Mouse (Mus musculus): ENCODE measurements around the gene Gan.

Gan gene

DNA sequence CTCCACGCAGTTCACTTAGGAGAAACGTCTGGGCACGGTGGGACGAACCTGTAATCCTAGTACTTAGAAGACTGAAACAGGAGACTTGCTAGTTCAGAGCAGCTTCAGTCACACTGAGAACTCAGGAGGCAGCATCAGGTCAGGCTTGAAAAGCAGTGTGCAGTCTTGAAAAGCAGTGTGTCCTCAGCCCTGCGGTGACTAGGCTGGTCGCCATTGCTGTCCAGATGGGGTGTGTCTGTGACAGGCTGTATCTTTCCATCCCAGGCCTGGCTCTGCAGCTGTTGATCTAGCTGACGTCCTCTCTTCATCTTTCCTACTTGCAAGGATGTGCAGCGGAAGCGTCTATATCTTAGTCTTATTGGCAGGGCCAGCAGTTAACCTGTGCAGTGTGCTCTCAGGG lies 42.9 kb downstream of the Gan start:
- DNase-seq (ENCODE audit: low spot score), result peak; percentile 67

DNA sequence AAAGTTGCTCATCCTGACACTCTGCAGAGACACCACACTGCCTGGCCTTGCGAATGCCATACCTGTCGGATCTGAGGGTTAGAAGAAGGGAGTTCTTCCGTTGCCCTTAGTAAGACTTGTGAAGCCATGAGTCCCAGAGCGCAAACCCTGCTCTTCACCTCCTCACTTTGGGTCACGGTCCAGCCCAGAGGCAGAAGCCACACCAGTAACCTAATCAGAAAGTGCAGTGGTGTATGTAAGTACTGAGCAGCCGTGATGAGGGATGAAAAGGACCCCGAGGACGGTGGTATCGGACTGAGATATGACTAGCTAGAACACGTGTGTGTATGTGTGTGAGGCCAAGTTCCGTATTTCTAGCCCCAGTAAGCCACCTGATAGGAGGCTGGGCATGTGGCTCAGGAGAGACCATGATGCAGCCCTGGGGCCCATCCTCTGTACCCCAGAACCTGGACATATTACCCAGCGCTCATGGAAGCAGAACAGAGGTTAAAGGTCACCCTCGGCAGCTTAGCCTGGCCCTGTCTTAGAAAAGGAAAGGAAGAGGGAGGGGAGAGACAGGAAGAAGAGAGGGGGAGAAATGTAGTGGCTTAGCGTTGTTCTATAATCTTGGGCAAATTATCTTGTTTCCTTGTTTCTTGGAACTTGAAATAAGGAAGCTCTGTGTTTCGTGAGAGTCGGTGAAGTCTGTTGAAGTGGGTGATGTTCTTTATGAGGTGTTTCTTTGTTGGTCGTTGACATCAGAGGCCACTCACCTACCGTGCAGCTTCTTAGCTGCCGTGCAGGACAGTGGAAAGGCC lies 43.5 kb downstream of the Gan start:
- DNase-seq (ENCODE audit: low spot score), result no peak

DNA sequence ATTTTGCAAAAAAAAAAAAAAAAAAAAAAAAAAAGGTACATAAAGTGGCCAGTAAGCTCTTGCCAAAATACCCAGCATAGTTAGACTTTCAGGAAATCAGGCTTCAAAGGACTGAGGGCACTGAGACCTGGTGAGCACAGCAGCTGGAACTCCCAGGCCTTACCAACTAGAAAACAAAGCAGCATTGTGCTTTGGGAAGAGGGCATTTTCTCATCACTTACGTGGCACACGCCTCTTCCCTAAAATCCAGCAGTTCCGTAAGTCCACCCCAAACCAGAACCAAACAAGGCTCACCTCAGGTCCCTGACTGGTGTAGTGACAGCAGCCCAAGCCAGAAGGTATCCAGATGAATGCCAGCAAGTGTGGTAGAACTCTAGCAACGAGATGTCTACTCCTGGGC lies 45.1 kb downstream of the Gan start:
- DNase-seq (ENCODE audit: low spot score), result no peak

DNA sequence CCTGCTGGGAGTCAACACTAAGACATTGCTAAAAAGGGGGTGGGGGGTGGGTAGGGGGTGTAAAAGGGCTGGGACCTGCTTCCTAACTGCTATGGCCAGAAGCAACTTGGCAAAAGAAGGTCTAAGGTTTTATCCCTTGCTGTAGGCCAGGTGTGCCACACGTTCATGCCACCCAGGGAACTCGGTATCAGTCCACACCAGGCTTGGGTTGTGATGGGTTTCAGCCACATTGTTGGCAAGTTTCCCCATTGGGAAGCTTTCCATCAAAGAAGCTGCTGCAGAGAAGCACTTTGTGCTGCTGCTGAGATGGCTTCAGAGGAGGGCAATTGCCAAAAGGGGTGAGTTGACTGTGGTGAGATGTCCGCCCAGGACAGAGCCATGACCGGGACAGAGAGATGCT lies 47.9 kb downstream of the Gan start:
- DNase-seq (ENCODE audit: low spot score), result peak; percentile 33

GRCm38 (mm10) chr8:117206636-117207035 lies 48.7 kb downstream of the Gan start:
- DNase-seq (ENCODE audit: low spot score), result no peak

GRCm38 (mm10) chr8:117209150-117209549 lies 51.2 kb downstream of the Gan start:
- peak; percentile 14 for DNase-seq (ENCODE audit: low spot score)

GRCm38 (mm10) chr8:117212100-117212499 lies 54.2 kb downstream of the Gan start:
- DNase-seq (ENCODE audit: low spot score), result no peak

DNA sequence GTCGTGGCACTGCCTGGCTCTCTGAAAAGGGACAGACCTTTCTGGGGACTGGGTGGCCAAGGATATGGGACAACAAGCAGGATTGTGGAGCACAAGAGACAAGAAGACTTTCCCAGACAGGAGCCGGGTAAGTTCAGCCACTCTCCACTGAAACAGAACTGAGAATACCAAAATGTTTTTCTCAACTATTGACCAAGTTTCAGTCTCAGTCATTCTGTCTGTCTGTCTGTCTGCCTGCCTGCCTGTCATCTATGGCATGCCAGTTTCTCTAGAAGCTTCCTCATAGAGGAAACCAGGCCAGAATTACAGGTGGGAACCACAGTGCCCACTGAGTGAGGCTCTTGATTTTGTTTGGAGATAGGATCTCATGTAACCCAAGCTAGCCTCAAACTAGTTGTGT lies 59.8 kb downstream of the Gan start:
- no peak for DNase-seq (ENCODE audit: low spot score)

GRCm38 (mm10) chr8:117222396-117222795 lies 64.5 kb downstream of the Gan start:
- DNase-seq (ENCODE audit: low spot score), result no peak

- peak; percentile 77 for DNase-seq (ENCODE audit: low spot score)
Measured at GRCm38 (mm10) chr8:117224630-117225029, 66.7 kb downstream of the Gan start.

DNA sequence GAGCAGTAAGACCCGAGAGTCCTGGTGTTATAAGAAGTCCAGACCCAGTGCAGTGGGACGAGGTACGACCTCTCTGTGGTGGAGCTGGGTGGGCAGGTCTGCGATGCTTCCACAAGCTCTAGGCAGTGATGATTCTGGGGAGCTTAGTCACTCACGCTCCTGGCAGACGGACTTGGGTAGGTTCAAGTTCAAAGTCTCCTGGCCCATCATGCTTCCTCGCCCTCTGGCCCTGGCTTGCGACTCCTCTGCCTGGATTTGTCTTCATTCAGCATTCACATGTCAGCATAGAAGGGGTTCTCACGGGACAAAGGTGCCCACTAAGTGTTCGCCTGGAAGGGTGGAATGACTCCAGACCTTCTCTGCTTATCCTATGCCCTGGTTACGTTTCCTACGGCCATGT lies 68.4 kb downstream of the Gan start:
- no peak for DNase-seq (ENCODE audit: low spot score)

- DNase-seq (ENCODE audit: low spot score), result no peak
Measured at GRCm38 (mm10) chr8:117227339-117227738, 69.4 kb downstream of the Gan start.

DNA sequence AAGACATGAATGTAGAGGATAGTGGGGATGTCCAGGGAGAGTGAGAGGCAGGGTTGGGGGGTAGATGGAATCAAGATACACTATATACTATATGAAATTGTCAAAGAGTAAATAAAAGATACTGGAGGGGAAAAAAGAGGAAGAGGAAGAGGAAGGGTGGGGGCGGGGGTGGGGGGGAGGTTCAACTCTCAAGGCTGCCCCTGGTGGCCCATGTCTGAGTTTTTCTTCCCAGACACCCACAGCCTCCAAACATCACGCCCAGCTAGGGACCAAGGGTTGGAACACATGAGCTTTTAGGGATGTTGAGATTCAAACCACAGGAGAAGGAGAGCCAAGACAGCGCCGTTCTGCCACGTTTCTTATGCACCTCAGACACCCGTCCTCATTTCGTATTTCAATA lies 75.3 kb downstream of the Gan start:
- no peak for DNase-seq (ENCODE audit: low spot score)

- no peak for DNase-seq (ENCODE audit: low spot score)
Measured at GRCm38 (mm10) chr8:117236531-117236930, 78.6 kb downstream of the Gan start.

DNA sequence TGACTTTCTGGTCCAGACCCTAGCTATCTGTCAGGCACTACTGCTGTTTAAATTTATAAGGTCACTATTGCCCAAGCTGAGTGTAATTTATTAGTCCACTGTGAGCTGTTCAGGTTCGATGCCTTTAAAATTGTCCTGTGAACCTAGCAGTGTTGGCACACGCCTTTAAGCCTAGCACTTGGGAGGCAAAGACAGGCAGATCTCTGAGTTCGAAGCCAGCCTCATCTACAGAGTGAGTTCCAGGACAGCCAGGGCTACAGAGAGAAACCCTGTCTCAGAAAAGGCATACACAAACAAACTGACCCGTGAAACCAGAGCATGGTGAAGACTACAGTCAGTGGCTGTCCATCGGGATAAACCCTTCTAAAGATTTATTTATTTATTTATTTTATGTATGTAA lies 82.4 kb downstream of the Gan start:
- no peak for DNase-seq (ENCODE audit: low spot score)

DNA sequence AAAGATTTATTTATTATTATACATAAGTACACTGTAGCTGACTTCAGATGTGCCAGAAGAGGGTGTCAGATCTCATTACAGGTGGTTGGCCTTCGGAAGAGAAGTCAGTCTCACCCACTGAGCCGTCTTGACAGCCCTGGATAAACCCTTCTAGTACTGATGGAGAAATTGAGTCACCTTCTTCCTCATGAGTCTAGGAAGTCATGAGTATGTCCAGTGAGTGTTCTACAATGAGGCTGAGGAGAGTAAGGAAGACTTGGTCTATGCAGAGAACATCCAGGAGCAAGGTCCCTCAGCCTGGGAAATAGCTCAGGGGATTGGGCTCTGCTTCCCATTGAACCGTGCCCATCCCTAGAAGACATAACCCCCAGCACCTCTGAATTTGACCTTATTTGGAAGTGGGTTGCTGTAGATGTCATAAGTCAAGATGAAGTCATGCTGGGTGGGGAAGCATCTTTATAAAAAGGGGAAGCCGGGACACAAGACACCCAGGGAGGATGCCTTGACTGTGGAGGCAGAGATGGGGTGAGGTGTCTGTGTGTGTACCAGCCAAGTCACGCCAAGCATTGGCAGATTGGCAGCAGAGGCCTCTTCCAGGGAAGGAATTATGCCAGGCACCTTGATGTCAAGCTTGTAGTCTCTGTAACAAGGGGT lies 83.0 kb downstream of the Gan start:
- no peak for DNase-seq (ENCODE audit: low spot score)

GRCm38 (mm10) chr8:117241848-117242247 lies 83.9 kb downstream of the Gan start:
- no peak for DNase-seq (ENCODE audit: low spot score)

GRCm38 (mm10) chr8:117242286-117242685 lies 84.4 kb downstream of the Gan start:
- no peak for DNase-seq (ENCODE audit: low spot score)

GRCm38 (mm10) chr8:117244601-117245000 lies 86.7 kb downstream of the Gan start:
- DNase-seq (ENCODE audit: low spot score), result no peak

DNA sequence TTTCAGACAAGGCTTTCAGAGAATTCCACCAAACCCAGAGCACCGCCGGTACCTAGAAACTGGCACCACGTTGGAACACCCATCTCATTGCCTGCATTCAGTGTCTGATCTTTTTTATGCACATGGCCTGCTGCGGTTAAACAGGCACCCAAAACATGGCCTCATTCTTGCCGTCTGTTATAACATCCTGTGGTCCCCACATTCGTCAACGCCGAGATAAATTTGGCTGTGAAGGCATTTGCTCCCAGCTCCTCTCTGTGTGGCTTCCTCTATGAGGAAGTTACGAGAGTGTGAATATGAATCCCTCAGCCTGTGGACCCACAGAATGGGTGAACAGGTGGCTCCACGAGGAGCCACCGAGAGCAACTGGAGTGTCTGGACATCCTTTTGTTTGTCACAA lies 90.4 kb downstream of the Gan start:
- no peak for DNase-seq (ENCODE audit: low spot score)

DNA sequence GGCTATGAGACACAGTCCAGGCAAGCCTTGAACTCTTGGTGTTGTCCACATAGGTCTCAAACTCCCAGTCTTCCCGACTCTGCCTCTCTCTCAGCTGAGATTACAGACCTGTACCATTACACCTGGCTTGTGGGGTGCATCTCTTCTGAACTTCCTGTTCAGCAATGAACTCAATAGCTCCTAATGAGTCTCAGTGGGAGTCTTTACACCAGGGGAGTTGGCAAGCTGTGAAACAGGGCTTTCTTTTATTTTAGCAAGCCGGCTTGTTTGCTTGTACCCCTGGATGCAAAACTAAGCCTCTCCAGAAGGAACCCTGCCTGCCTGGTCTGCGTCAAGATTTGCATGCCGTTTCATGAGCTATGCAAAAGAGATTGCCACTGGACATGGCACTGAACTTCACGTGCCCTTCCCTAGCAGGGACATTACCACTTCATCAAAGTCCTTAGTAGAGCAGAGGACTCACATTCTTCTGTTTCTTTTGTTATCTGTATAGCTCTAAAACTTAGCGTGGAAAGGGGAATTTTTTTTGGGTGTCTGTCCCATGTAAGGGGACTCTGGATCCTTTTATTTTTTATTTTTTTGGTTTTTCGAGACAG lies 93.2 kb downstream of the Gan start:
- no peak for DNase-seq (ENCODE audit: low spot score)

GRCm38 (mm10) chr8:117252650-117253049 lies 94.7 kb downstream of the Gan start:
- no peak for DNase-seq (ENCODE audit: low spot score)
